Mouse (Mus musculus): ENCODE measurements around the gene Tppp2. TPM values are rescaled to one million over a fixed set of nuclear protein-coding genes. Genes with fewer than 3 reads are reported as not detected.

The Tppp2 gene
- total RNA-seq, 2 experiments from 2014 or later: not detected

DNA sequence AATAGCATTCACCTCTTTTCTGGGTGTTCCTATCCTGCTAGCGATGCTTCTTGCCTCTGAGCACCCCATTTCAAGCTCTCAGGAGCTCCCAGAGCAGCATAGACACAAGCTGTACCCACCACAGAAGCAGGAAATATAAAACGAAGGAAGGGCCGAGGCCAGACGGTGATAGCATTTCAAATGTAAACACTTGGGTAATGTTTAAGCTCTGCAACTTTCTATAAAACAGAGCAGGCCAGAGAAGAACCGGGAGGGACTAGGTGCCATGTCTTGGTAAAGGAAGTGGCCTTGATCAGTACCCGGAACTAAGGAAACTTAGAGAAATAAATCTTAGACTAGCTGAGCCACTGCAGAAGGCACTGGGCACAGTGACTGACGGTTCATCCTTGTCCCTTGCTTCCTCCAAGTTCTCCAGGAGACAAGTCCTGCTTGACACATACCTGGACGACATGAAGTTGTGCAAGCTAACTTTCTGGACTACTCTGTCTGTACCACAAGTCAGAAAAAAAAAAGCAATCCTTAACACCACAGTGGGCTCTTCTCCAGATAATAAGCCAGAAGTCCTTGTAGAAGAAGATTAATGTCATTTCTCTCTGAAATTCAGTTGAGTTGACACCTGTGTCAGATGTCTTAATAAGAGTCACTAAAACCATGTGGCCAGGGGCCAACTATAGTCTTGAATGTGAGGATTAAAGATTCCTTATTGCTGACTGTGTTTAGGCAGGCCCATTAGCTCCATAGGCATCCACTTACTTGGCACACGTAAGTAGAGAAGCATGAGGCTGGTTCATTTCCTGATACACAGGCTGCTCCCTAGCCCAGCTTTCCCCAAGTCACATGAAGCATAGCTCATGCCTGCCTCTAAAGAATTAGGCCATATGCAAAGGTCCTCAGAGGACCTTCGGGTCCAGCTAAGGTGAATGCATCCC lies 14.1 kb downstream of the Tppp2 start:
- no peak for DNase-seq (ENCODE audit: low spot score in 2 of 2)
- intact Hi-C loops (cut with DNase I): loop anchor here (5.0 kb wide), 2 partner anchors 55 to 90 kb away; partner anchors contain the start of gene Zfp219

DNA sequence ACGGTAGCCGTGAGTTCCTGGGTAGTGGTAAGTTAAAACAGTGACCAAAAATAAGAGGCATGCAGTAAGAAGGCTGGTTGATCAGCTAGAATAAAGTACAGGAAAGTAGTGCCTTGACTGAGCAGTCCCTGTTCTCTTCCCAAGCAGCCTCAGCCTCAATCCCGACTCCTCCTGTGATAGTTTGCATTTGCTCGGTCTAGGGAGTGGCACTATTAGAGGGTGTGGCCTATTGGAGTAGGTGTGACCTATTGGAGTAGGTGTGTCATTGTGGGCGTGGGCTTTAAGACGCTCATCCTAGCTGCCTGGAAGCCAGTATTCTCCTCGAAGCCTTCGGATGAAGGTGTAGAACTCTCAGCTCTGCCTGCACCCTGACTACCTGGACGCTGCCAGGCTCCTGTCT lies 20.8 kb downstream of the Tppp2 start:
- no peak for DNase-seq (ENCODE audit: low spot score in 2 of 2)
- intact Hi-C loops (cut with DNase I): no loop called here

DNA sequence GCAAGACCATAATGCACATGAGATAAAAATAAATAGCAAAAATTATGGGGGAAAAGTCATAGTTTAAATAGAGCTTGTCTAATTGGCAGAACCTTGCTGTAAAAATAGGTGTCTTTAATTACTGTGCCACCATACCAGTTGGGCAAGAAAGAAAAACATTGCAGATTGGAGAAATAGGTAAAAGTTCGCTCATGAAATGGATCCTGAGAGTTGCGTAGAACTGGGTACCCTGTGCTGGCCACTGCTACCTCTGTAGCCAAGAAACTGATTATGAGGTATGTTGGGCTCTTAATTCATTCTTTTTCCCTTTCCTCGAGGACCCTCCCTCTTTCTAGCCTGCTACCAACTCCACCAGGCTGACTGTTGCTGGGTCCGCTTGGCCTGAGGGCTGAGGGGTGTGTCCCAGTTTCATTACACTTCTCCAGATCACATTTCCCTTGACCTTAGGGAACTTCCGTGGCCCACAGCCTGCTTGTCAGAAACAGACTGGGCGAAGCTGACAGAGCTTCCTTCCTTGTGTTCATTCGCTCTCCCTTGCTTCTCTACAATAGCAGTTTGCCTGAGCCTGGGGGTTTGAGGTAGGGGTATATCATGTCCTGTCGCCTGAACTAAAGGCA lies 22.8 kb downstream of the Tppp2 start:
- intact Hi-C loops (cut with DNase I): no loop called here
- DNase-seq (ENCODE audit: low spot score in 2 of 2): no peak

DNA sequence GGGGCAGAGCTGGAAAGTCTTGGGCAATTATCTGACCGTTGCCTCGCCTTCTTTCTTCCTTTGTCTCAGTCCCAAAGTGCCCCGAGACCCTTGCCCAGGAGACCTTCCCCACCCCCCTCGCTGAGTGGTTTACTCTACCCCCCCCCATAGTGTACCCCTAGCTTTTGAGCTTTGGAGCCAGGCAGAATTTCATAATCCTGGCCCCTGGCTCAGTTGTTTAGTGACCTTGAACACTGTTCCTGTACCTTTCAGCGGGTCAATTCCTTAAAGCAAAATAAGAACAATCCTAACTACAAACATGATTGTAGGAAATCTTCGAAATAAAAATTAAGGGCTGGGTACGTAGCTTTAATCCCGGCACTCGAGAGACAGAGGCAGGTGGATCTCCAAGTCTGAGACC lies 23.4 kb downstream of the Tppp2 start:
- DNase-seq (ENCODE audit: low spot score in 2 of 2): no peak
- intact Hi-C loops (cut with DNase I): no loop called here

DNA sequence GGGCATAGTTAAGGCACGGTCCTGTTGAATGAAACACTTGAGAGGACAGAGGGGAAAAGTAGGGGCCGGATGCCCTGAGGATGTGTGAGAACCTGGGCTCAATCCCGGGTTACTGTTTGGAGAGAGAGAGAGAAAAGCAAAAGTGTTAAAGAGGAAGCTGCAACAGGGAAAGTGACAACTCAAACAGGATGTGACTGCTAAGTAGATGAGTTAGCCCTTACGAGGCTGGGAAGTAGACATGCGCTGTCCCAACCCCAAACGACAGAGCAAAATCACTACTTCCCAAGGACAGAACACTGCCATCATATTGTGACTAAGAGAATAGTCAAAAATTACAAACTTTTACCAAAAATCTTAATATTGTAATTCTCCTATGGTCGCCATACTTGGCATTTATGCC lies 24.0 kb downstream of the Tppp2 start:
- DNase-seq (ENCODE audit: low spot score in 2 of 2): no peak
- intact Hi-C loops (cut with DNase I): no loop called here

DNA sequence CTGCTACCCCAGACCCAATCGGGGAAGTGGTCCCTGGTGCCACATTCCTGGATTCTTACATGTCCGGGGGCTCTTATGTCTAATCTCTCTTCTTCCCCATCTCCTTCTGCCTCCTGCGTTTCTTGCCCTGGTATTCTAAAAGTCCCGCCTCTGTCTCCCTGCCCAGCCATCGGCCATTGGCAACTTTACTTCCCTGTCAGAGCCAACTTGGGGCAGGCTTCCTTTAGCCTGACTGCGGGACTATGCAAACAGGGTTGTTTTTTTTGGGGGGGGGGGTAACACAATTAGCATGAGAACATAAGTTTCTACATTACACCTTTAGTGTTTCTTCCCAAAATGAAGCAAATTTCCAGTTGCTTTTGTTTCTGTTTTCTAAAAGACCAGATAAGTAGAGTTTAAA lies 25.1 kb downstream of the Tppp2 start:
- intact Hi-C loops (cut with DNase I): no loop called here
- DNase-seq (ENCODE audit: low spot score in 2 of 2): no peak

DNA sequence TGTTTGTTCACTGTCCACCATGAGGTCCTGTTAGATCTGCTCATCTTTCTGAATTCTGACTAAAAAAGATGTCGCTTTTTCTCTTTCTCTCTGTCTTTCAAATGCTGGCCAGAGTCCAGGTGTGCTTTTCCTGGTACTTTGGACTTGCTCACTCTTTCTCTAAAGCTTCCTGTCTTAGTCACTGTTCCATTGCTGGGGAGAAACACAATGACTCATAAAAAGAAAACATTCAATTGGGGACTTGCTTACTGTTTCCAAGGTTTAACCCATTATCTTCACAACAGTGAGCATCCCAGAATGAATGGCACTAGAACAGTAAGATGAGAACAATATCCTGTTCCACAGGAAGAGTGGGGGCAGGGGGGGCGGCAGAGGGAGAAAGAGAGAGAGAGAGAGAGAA lies 42.1 kb downstream of the Tppp2 start:
- no peak for DNase-seq (ENCODE audit: low spot score in 2 of 2)
- intact Hi-C loops (cut with DNase I): no loop called here

DNA sequence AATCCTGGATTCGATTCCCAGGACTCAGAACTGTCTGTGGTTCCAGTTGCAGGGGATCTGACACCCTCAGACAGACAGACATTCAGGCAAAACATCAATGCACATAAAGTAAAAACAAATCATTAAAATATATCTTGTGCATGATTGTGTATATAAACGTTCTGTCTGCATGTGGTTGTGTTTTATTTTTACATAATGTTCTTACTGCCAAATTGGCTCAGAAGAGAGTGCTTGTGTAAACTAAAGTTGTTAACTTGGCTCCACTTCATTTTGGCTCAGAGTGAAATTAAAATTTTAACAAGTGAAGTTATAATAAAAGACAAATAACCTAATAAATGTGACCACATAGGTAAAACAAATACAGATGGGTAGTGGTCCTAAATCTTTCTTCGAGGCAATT lies 49.2 kb downstream of the Tppp2 start:
- DNase-seq (ENCODE audit: low spot score in 2 of 2): no peak
- intact Hi-C loops (cut with DNase I): no loop called here

Other genes starting within 250 kb of the Tppp2 start
- gene Gm17079, start 223.0 kb upstream of the Tppp2 start, total RNA-seq (2021): not detected
- not detected for gene Gm5800, start 201.2 kb upstream of the Tppp2 start, total RNA-seq (2021)
- gene Ang4, start 144.8 kb upstream of the Tppp2 start, total RNA-seq (2021): not detected
- not detected for gene AY358078, start 118.4 kb upstream of the Tppp2 start, total RNA-seq (2021)
- gene Ear6, start 64.7 kb upstream of the Tppp2 start, total RNA-seq (2021): not detected
- gene Mettl17, start 33.6 kb upstream of the Tppp2 start, total RNA-seq (2021): 10 to 100 TPM; 23.6 to 45.2 TPM
- 1 to 10 TPM; 2.6 to 8.1 TPM for gene Slc39a2, start 25.5 kb upstream of the Tppp2 start, total RNA-seq (2021)
- 100 to 1,000 TPM; 753 to 795 TPM for gene Ndrg2, start 4.3 kb upstream of the Tppp2 start, total RNA-seq (2021)
- gene Rnase13, start 4.3 kb downstream of the Tppp2 start, total RNA-seq (2021): not detected
- gene Arhgef40, start 66.3 kb downstream of the Tppp2 start, total RNA-seq (2021): 10 to 100 TPM; 24.9 to 31.6 TPM
- gene Tmem253, start 97.2 kb downstream of the Tppp2 start, total RNA-seq (2021): under 1 TPM in 1 of 2 experiments, not detected in 1; 0.72 TPM
- gene Zfp219, start 102.3 kb downstream of the Tppp2 start, total RNA-seq (2021): 10 to 100 TPM; 30.1 to 39.7 TPM
- gene Olfr221, start 124.0 kb downstream of the Tppp2 start, total RNA-seq (2021): not detected
- gene Hnrnpc, start 185.6 kb downstream of the Tppp2 start, total RNA-seq (2021): 100 to 1,000 TPM; 199 to 225 TPM
- gene Rpgrip1, start 192.3 kb downstream of the Tppp2 start, total RNA-seq (2021): 1 to 10 TPM; 2.0 to 3.6 TPM